Mouse (Mus musculus): Measurements from ENCODE around the gene Pfdn6.
"Not testable (repeated sequence)": the region's sequence is repeated elsewhere in the genome, so short reads cannot be mapped to it uniquely, and the experiment has no call there.

GRCm38 (mm10) chr17:33893011-33893410, 47.1 kb downstream of the Pfdn6 start:
- TF ChIP-seq CTCF (IDR thresholded peaks at IDR 0.05; ENCODE audit: low read depth, low read length); POLR2A (IDR thresholded peaks at IDR 0.05; ENCODE audit: borderline replicate concordance, low read depth, low read length): not testable (repeated sequence)
